11 mouse cellular contexts compared by ENCODE assay signal in genomic region chr17:80825971-80826730, GRCm38 (mm10).
A peak's percentile ranks its signal among the peaks of the same experiment; 100 is the strongest.
DNase-seq lines count a peak whose midpoint lies in the region; ATAC-seq and TF ChIP-seq lines count a peak whose summit lies in the region.
"Had no signal": no experiment of that assay in that cellular context is flagged by ENCODE, and none has a peak within 500 bp of the region (broad histone marks: within the 10 kb centered on the region; RNA-seq: fewer than 3 reads in every experiment).

No protein-coding gene starts in this region.

- no peak overlapping the region for H3K9ac ChIP-seq in hindbrain, embryonic 11.5 days (ENCODE audit: low read depth, low read length)
- H3K9ac ChIP-seq in hindbrain, embryonic 13.5 days: no peak overlapping the region
- no peak overlapping the region for H3K9ac ChIP-seq in heart, embryonic 11.5 days (ENCODE audit: low read depth, low read length)
- no peak overlapping the region for H3K9ac ChIP-seq in stomach, embryonic 14.5 days (replicated peaks; ENCODE audit: low read depth, low read length)
- H3K9ac ChIP-seq in hindbrain, postnatal 0 days (replicated peaks; ENCODE audit: low read length): no peak overlapping the region

- H3K4me1 ChIP-seq in hindbrain, embryonic 11.5 days (replicated peaks; ENCODE audit: control insufficient read depth, insufficient read depth, low read length): no peaks in the 10 kb centered on the region
- peaks cover 17% of the 10 kb centered on the region for H3K4me1 ChIP-seq in hindbrain, embryonic 13.5 days (replicated peaks)
- peaks cover 17% of the 10 kb centered on the region for H3K4me1 ChIP-seq in heart, embryonic 11.5 days (ENCODE audit: control insufficient read depth, insufficient read depth, low read length)
- peaks cover 14% of the 10 kb centered on the region; the same call in 1 of the 2 replicates for H3K4me1 ChIP-seq in stomach, embryonic 14.5 days (ENCODE audit: control insufficient read depth, insufficient read depth, low read length)
- H3K4me1 ChIP-seq in hindbrain, postnatal 0 days (ENCODE audit: insufficient read depth, low read length): no peaks in the 10 kb centered on the region

- H3K27me3 ChIP-seq in hindbrain, embryonic 11.5 days (ENCODE audit: control insufficient read depth, insufficient read depth, low read length): no peaks in the 10 kb centered on the region
- no peaks in the 10 kb centered on the region for H3K27me3 ChIP-seq in hindbrain, embryonic 13.5 days
- no peaks in the 10 kb centered on the region for H3K27me3 ChIP-seq in heart, embryonic 11.5 days (ENCODE audit: control insufficient read depth, insufficient read depth, low read length)
- no peaks in the 10 kb centered on the region for H3K27me3 ChIP-seq in stomach, embryonic 14.5 days (ENCODE audit: control insufficient read depth, insufficient read depth, low read length)
- no peaks in the 10 kb centered on the region for H3K27me3 ChIP-seq in hindbrain, postnatal 0 days (ENCODE audit: insufficient read depth, low read length)
- H3K27me3 ChIP-seq: CH12.LX had no signal

- no peak for TF ChIP-seq CTCF in hindbrain, postnatal 0 days (IDR thresholded peaks at IDR 0.05; ENCODE audit: low read depth)

- 49% methylated on average over 12 of the region's 12 CpGs for WGBS in hindbrain, embryonic 11.5 days
- 52% methylated on average over 12 of the region's 12 CpGs for WGBS in hindbrain, embryonic 13.5 days
- 26% methylated on average over 12 of the region's 12 CpGs for WGBS in heart, embryonic 11.5 days (ENCODE audit: insufficient replicate concordance)
- WGBS in stomach, embryonic 14.5 days: 22% methylated on average over 12 of the region's 12 CpGs
- 57% methylated on average over 12 of the region's 12 CpGs for WGBS in hindbrain, postnatal 0 days

- H3K4me3 ChIP-seq in hindbrain, embryonic 11.5 days (ENCODE audit: low read depth, low read length): no peak overlapping the region
- H3K4me3 ChIP-seq in hindbrain, embryonic 13.5 days: no peak overlapping the region
- H3K4me3 ChIP-seq in heart, embryonic 11.5 days (ENCODE audit: low read depth, low read length): no peak overlapping the region
- no peak overlapping the region for H3K4me3 ChIP-seq in stomach, embryonic 14.5 days (ENCODE audit: low read depth, low read length)
- no peak overlapping the region for H3K4me3 ChIP-seq in hindbrain, postnatal 0 days (ENCODE audit: low read length)

- no peaks in the 10 kb centered on the region for H3K36me3 ChIP-seq in hindbrain, embryonic 11.5 days (ENCODE audit: control insufficient read depth, insufficient read depth, low read length)
- no peaks in the 10 kb centered on the region for H3K36me3 ChIP-seq in hindbrain, embryonic 13.5 days
- H3K36me3 ChIP-seq in heart, embryonic 11.5 days (ENCODE audit: control insufficient read depth, insufficient read depth, low read length): no peaks in the 10 kb centered on the region
- H3K36me3 ChIP-seq in stomach, embryonic 14.5 days (ENCODE audit: control insufficient read depth, insufficient read depth, low read length): no peaks in the 10 kb centered on the region
- no peaks in the 10 kb centered on the region for H3K36me3 ChIP-seq in hindbrain, postnatal 0 days (ENCODE audit: insufficient read depth, low read length)

- no peak overlapping the region for H3K27ac ChIP-seq in hindbrain, embryonic 11.5 days (ENCODE audit: low read depth, low read length)
- H3K27ac ChIP-seq in hindbrain, embryonic 13.5 days: no peak overlapping the region
- H3K27ac ChIP-seq in heart, embryonic 11.5 days (ENCODE audit: low read depth, low read length): peak overlapping the region; percentile 88
- peak overlapping the region; percentile 69 for H3K27ac ChIP-seq in stomach, embryonic 14.5 days (ENCODE audit: low read length)
- no peak overlapping the region for H3K27ac ChIP-seq in hindbrain, postnatal 0 days
- H3K27ac ChIP-seq: macrophage had no signal

- no peak overlapping the region for H3K4me2 ChIP-seq in hindbrain, embryonic 11.5 days (replicated peaks; ENCODE audit: low read depth, low read length)
- H3K4me2 ChIP-seq in hindbrain, embryonic 13.5 days: no peak overlapping the region
- peak overlapping the region; percentile 31 for H3K4me2 ChIP-seq in heart, embryonic 11.5 days
- peak overlapping the region; percentile 5 for H3K4me2 ChIP-seq in stomach, embryonic 14.5 days (replicated peaks; ENCODE audit: low read depth, low read length)
- H3K4me2 ChIP-seq in hindbrain, postnatal 0 days (ENCODE audit: low read depth, low read length): no peak overlapping the region

- peak; percentile 26 for DNase-seq in hindbrain, embryonic 11.5 days (ENCODE audit: low spot score)
- DNase-seq in kidney, postnatal 10 days: peak; percentile 77
- DNase-seq in hindbrain, postnatal 0 days (ENCODE audit: low spot score): no peak
- DNase-seq in frontal cortex, postnatal 36 days (ENCODE audit: low spot score in 2 of 2): no peak
- no peak for DNase-seq in right cerebral cortex, postnatal 36 days (ENCODE audit: low spot score in 2 of 2)
- DNase-seq: cerebellum, postnatal 25 days had no signal

- no peaks in the 10 kb centered on the region for H3K9me3 ChIP-seq in hindbrain, embryonic 11.5 days (ENCODE audit: control insufficient read depth, low read length)
- no peaks in the 10 kb centered on the region for H3K9me3 ChIP-seq in hindbrain, embryonic 13.5 days
- no peaks in the 10 kb centered on the region for H3K9me3 ChIP-seq in heart, embryonic 11.5 days (replicated peaks; ENCODE audit: control insufficient read depth, low read length)
- H3K9me3 ChIP-seq in stomach, embryonic 14.5 days (ENCODE audit: control insufficient read depth, low read depth, low read length): no peaks in the 10 kb centered on the region
- H3K9me3 ChIP-seq in hindbrain, postnatal 0 days (ENCODE audit: low read length): no peaks in the 10 kb centered on the region

- no peak for ATAC-seq in hindbrain, embryonic 11.5 days (ENCODE audit: low FRiP score)
- no peak for ATAC-seq in hindbrain, embryonic 13.5 days (ENCODE audit: low FRiP score)
- peak; percentile 82 for ATAC-seq in heart, embryonic 11.5 days (replicated peaks; ENCODE audit: insufficient number of reproducible peaks, low FRiP score, low TSS enrichment)
- ATAC-seq in stomach, embryonic 14.5 days (ENCODE audit: insufficient number of reproducible peaks, insufficient read depth, low FRiP score, low read depth): peak; percentile 75; the same call in 1 of the 2 replicates
- no peak for ATAC-seq in hindbrain, postnatal 0 days

Comparison
In these comparisons a context has a peak if more than half of its experiments do, and no peak if none do; other contexts are left out.
1. DNase-seq: peak in hindbrain, embryonic 11.5 days (single experiment) and kidney, postnatal 10 days (single experiment); none in hindbrain, postnatal 0 days (single experiment), frontal cortex, postnatal 36 days (0 of 2) and right cerebral cortex, postnatal 36 days (0 of 2).
2. ATAC-seq: peak in heart, embryonic 11.5 days (single experiment) and stomach, embryonic 14.5 days (single experiment); none in hindbrain, embryonic 11.5 days (single experiment), hindbrain, embryonic 13.5 days (single experiment) and hindbrain, postnatal 0 days (single experiment).
3. H3K27ac ChIP-seq: peak in heart, embryonic 11.5 days (single experiment) and stomach, embryonic 14.5 days (single experiment); none in hindbrain, embryonic 11.5 days (single experiment), hindbrain, embryonic 13.5 days (single experiment) and hindbrain, postnatal 0 days (single experiment).
4. H3K4me2 ChIP-seq: peak in heart, embryonic 11.5 days (single experiment) and stomach, embryonic 14.5 days (single experiment); none in hindbrain, embryonic 11.5 days (single experiment), hindbrain, embryonic 13.5 days (single experiment) and hindbrain, postnatal 0 days (single experiment).